22 mouse cellular contexts compared by ENCODE assay signal in the genomic region with DNA sequence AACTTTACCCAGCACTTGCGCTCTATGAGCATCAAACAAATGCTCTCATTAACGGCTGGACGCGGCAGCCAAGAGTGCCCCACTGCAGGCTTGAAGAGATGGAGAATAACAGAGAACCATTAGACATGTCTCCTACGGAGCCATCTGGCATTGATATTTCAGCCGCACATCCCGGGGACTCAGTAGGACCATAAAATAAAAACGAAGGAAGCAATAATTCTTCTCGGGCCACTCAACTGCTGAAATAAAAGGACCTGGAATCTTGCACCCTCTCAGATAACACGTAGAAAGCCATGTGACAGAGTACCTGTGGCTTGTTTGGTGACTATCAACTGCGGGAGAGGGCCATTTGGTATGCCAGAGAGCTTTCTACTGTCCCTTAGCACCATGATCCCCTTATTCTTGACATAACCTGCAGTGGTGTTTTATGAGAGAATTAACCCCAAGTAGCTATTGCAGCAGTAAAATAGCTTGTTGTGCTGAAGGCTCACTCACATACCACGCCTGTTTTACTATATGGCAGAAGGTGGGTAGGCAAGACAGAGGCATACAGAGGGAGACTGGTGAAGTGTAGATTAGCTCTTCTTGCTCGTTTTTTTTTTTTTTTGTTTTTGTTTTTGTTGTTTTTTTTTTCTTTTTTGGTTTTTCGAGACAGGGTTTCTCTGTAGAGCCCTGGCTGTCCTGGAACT.
A peak's percentile ranks its signal among the peaks of the same experiment; 100 is the strongest.
DNase-seq lines count a peak whose midpoint lies in the region; ATAC-seq lines count a peak whose summit lies in the region.
"Had no signal": no experiment of that assay in that cellular context is flagged by ENCODE, and none has a peak within 500 bp of the region (broad histone marks: within the 10 kb centered on the region; RNA-seq: fewer than 3 reads in every experiment).

No protein-coding gene starts in this region.

- no peaks in the 10 kb centered on the region for H3K9me3 ChIP-seq in limb, embryonic 11.5 days (ENCODE audit: control insufficient read depth, low read length)
- H3K9me3 ChIP-seq: embryonic facial prominence, embryonic 15.5 days had no signal

- no peaks in the 10 kb centered on the region for H3K27me3 ChIP-seq in limb, embryonic 11.5 days (ENCODE audit: control insufficient read depth, insufficient read depth, low read length)
- H3K27me3 ChIP-seq: embryonic facial prominence, embryonic 15.5 days; heart, embryonic 12.5 days had no signal

- no peaks in the 10 kb centered on the region for H3K36me3 ChIP-seq in limb, embryonic 11.5 days (ENCODE audit: control insufficient read depth, insufficient read depth, low read length)
- H3K36me3 ChIP-seq: embryonic facial prominence, embryonic 15.5 days; heart, embryonic 12.5 days; hindbrain, embryonic 10.5 days; midbrain, embryonic 10.5 days had no signal

- peak overlapping the region; percentile 15; the same call in 1 of the 2 replicates for H3K4me2 ChIP-seq in limb, embryonic 11.5 days (ENCODE audit: low read depth, severe bottlenecking)
- H3K4me2 ChIP-seq: embryonic facial prominence, embryonic 15.5 days; heart, embryonic 12.5 days had no signal

- DNase-seq in layer of hippocampus, adult 8-10 months (ENCODE audit: low spot score in 2 of 2), result peak; percentile 7 to 17
- no peak for DNase-seq in layer of hippocampus, adult 9-11 months
- peak; percentile 62 for DNase-seq in limb, embryonic 11.5 days (ENCODE audit: low spot score)
- DNase-seq in neural tube, embryonic 10.5 days (ENCODE audit: extremely low spot score, low spot score), result peak; percentile 26
- DNase-seq in spleen, postnatal 4 days (ENCODE audit: low spot score in 2 of 2), result no peak
- no peak for DNase-seq in spleen, postnatal 14 days (ENCODE audit: low spot score in 2 of 2)
- no peak for DNase-seq in cerebellum, adult 9-11 months
- DNase-seq: adrenal gland, postnatal 25 days; cerebellum, adult 9-10 months; gastrocnemius, postnatal 10 days; heart, postnatal 10 days; kidney, adult 11 months; liver, postnatal 0 days had no signal

- H3K9ac ChIP-seq in limb, embryonic 11.5 days (ENCODE audit: low read length), result no peak overlapping the region
- H3K9ac ChIP-seq: embryonic facial prominence, embryonic 15.5 days; heart, embryonic 12.5 days; liver, postnatal 0 days had no signal

- 15% methylated on average over 14 of the region's 14 CpGs for WGBS in limb, embryonic 11.5 days

- ATAC-seq in limb, embryonic 11.5 days (ENCODE audit: insufficient number of reproducible peaks, low FRiP score, low TSS enrichment, low read depth), result peak; percentile 82
- ATAC-seq: CD4-positive, CD25-positive, alpha-beta regulatory T cell, adult 4 months; forebrain, embryonic 14.5 days; hindbrain, embryonic 16.5 days; liver, postnatal 0 days; lung, postnatal 0 days had no signal

- H3K4me1 ChIP-seq in limb, embryonic 11.5 days (ENCODE audit: control insufficient read depth, insufficient read depth, low read length), result peaks cover 16% of the 10 kb centered on the region
- H3K4me1 ChIP-seq: embryonic facial prominence, embryonic 15.5 days; heart, embryonic 12.5 days; hindbrain, embryonic 10.5 days had no signal

- H3K27ac ChIP-seq in limb, embryonic 11.5 days (replicated peaks; ENCODE audit: low read depth, low read length), result peak overlapping the region; percentile 49
- H3K27ac ChIP-seq: embryonic facial prominence, embryonic 15.5 days; hindbrain, embryonic 10.5 days; macrophage; midbrain, embryonic 10.5 days had no signal

- H3K4me3 ChIP-seq in limb, embryonic 11.5 days (ENCODE audit: low read depth, low read length), result no peak overlapping the region
- H3K4me3 ChIP-seq: embryonic facial prominence, embryonic 15.5 days; heart, embryonic 12.5 days; hindbrain, embryonic 10.5 days; midbrain, embryonic 10.5 days had no signal

Comparison
In these comparisons a context has a peak if more than half of its experiments do, and no peak if none do; other contexts are left out.
1. DNase-seq: peak in layer of hippocampus, adult 8-10 months (2 of 2), limb, embryonic 11.5 days (single experiment) and neural tube, embryonic 10.5 days (single experiment); none in layer of hippocampus, adult 9-11 months (single experiment), spleen, postnatal 4 days (0 of 2), spleen, postnatal 14 days (0 of 2) and cerebellum, adult 9-11 months (single experiment).